Mouse (Mus musculus): ENCODE measurements around the gene Hist1h2bg.

GRCm38 (mm10) chr13:23554925-23555838 is 16.0 kb upstream of the Hist1h2bg start:
- TF ChIP-seq CTCF (IDR thresholded peaks at IDR 0.05; ENCODE audit: borderline replicate concordance, control insufficient read depth, extremely low read depth, insufficient read depth, low read length, poor library complexity), result no peak
- TF ChIP-seq POLR2A (IDR thresholded peaks at IDR 0.05; ENCODE audit: control insufficient read depth, extremely low read depth, insufficient read depth, low read length, poor library complexity), result peak; percentile 98

Data from thymus, adult 2 months (tissue).